Mouse (Mus musculus): ENCODE data around the gene Ctsz.

- TF ChIP-seq POLR2A (IDR thresholded peaks at IDR 0.05; ENCODE audit: control insufficient read depth in 1 of 2, insufficient read depth in 1 of 2, low read depth in 1 of 2, low read length in 2 of 2, poor library complexity in 1 of 2) = no peak
- no peak for TF ChIP-seq ZNF384 (IDR thresholded peaks at IDR 0.05; ENCODE audit: low read depth, low read length)
- no peak for TF ChIP-seq MAZ (IDR thresholded peaks at IDR 0.05; ENCODE audit: low read depth, low read length)
- TF ChIP-seq USF1 (IDR thresholded peaks at IDR 0.05; ENCODE audit: low read depth, low read length) = no peak
- no peak for TF ChIP-seq CHD2 (IDR thresholded peaks at IDR 0.05; ENCODE audit: low read length)
- no peak for TF ChIP-seq E2F4 (IDR thresholded peaks at IDR 0.05; ENCODE audit: borderline replicate concordance, low read depth, low read length)
- no peak for TF ChIP-seq JUND (IDR thresholded peaks at IDR 0.05; ENCODE audit: low read depth, low read length)
- TF ChIP-seq ZKSCAN1 (IDR thresholded peaks at IDR 0.05; ENCODE audit: low read depth, low read length) = no peak
- TF ChIP-seq TCF12 (IDR thresholded peaks at IDR 0.05; ENCODE audit: low read depth, low read length) = no peak
- no peak for TF ChIP-seq CTCF (IDR thresholded peaks at IDR 0.05 in 2 of 3, conservative IDR thresholded peaks at IDR 0.05 in 1 of 3; ENCODE audit: control insufficient read depth in 1 of 3, insufficient read depth in 1 of 3, low read depth in 2 of 3, low read length in 3 of 3, poor library complexity in 1 of 3, severe bottlenecking in 1 of 3)
- TF ChIP-seq HCFC1 (IDR thresholded peaks at IDR 0.05; ENCODE audit: low read depth, low read length) = no peak
- TF ChIP-seq GABPA (IDR thresholded peaks at IDR 0.05; ENCODE audit: low read depth, low read length) = no peak
Measured at GRCm38 (mm10) chr2:174472407-174472806, 33.6 kb upstream of the Ctsz start.

Measured in MEL (cell line).